Mouse (Mus musculus) urinary bladder, postnatal 14 days (tissue): ENCODE results near the gene Dusp3.

Experiments
- DNase-seq: peaks from one replicate; pipeline ENCODE4 v3.0.0; 2021; ENCODE audit warnings: low spot score

The Dusp3 gene

GRCm38 (mm10) chr11:101986913-101987312 lies at the start of gene Dusp3:
Gene Dusp3, minus strand, starts transcription at chr11:101987013.
- DNase-seq: no peak

- DNase-seq: no peak
These were observed 49.5 kb upstream of the Dusp3 start for GRCm38 (mm10) chr11:102036336-102036735.

GRCm38 (mm10) chr11:102035456-102035960 lies 48.7 kb upstream of the Dusp3 start:
- DNase-seq: no peak

GRCm38 (mm10) chr11:102034887-102035286 lies 48.1 kb upstream of the Dusp3 start:
- DNase-seq: no peak

- DNase-seq: no peak
These were observed 46.3 kb upstream of the Dusp3 start for GRCm38 (mm10) chr11:102033055-102033591.

GRCm38 (mm10) chr11:102031149-102031548 lies 44.3 kb upstream of the Dusp3 start:
- peak; percentile 46 for DNase-seq

- no peak for DNase-seq
These were observed 43.2 kb upstream of the Dusp3 start for GRCm38 (mm10) chr11:102029966-102030365.

GRCm38 (mm10) chr11:102029304-102029703 lies 42.5 kb upstream of the Dusp3 start:
- DNase-seq: no peak

GRCm38 (mm10) chr11:102028087-102028816 lies 41.4 kb upstream of the Dusp3 start, which contains the start of gene Mpp3:
Gene Mpp3, minus strand, starts transcription at chr11:102028461.
- no peak for DNase-seq

- no peak for DNase-seq
These were observed 40.7 kb upstream of the Dusp3 start for GRCm38 (mm10) chr11:102027361-102028017.

- DNase-seq: peak; percentile 61
These were observed 40.0 kb upstream of the Dusp3 start for GRCm38 (mm10) chr11:102026694-102027360.

GRCm38 (mm10) chr11:102025991-102026660 lies 39.3 kb upstream of the Dusp3 start:
- DNase-seq: no peak

- no peak for DNase-seq
These were observed 38.5 kb upstream of the Dusp3 start for GRCm38 (mm10) chr11:102025354-102025753.

GRCm38 (mm10) chr11:102024875-102025274 lies 38.1 kb upstream of the Dusp3 start:
- no peak for DNase-seq

GRCm38 (mm10) chr11:102024084-102024758 lies 37.4 kb upstream of the Dusp3 start:
- no peak for DNase-seq

- DNase-seq: no peak
These were observed 36.6 kb upstream of the Dusp3 start for GRCm38 (mm10) chr11:102023406-102023805.

GRCm38 (mm10) chr11:102021196-102021595 lies 34.4 kb upstream of the Dusp3 start:
- DNase-seq: no peak

- no peak for DNase-seq
These were observed 32.9 kb upstream of the Dusp3 start for GRCm38 (mm10) chr11:102019736-102020135.

GRCm38 (mm10) chr11:102016136-102016535 lies 29.3 kb upstream of the Dusp3 start:
- no peak for DNase-seq

- no peak for DNase-seq
These were observed 28.7 kb upstream of the Dusp3 start for GRCm38 (mm10) chr11:102015472-102015871.

- no peak for DNase-seq
These were observed 26.4 kb upstream of the Dusp3 start for GRCm38 (mm10) chr11:102013201-102013600.
